Mouse (Mus musculus) thymus, adult 18-20 months (tissue): ENCODE data around the gene Vmn1r197.
"Not testable (repeated sequence)": the region's sequence is repeated elsewhere in the genome, so short reads cannot be mapped to it uniquely, and the experiment has no call there.

ENCODE experiments used
- DNase-seq, 2 experiments: peaks; one replicate each; pipeline ENCODE4 v3.0.0; 2022; ENCODE audit warnings: mixed read lengths in 2 of 2

Gene Vmn1r197

DNA sequence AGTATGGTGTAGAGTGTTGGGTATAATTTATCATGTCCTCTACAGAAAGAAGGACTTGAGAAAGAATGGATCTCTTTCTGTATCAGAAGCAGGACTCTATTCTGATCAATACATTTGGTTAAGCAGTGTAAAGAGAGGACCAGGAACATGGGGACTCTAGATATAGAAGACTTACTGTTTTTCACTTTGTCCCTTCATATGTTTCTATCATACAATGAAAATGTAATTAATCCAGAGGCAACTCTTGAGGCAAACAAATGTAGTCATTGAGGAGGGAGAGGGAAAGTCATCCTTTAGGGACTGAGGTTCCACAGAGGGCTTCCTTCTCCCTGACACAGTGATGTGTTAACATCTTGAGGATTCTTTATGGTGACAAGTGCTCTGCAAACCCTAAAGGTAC, at the start of gene Vmn1r197:
Vmn1r197 (plus strand) TSS at position 301 of the 400 bp plus-strand sequence.
- no peak for DNase-seq

- no peak for DNase-seq
Measured at GRCm38 (mm10) chr13:22284578-22284977, 39.8 kb upstream of the Vmn1r197 start.

GRCm38 (mm10) chr13:22289620-22290019, 34.8 kb upstream of the Vmn1r197 start, which contains the start of gene Vmn1r196:
Vmn1r196 (plus strand) TSS chr13:22289920.
- DNase-seq: no peak

GRCm38 (mm10) chr13:22308075-22308474, 16.3 kb upstream of the Vmn1r197 start:
- not testable (repeated sequence) for DNase-seq

DNA sequence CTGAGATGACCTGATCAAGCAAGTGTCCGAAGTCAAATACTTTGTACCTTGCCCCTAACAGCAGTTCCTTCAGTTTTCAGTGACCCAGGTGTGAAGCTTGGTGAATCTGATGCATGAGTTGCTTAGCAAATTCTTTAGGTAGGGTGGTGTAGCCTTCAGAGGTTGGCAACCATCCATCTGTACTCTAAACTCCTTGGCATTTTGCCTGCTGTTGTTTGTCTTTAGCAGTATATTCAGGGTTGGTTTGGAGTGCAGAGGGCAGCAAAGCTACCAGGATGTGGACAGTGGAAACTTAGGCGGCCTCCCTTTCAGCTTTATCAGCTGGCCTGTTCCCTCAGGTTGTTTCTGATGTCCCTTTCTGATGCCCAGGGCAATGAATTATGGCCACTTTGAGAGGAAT, 9.0 kb upstream of the Vmn1r197 start:
- DNase-seq: no peak

- DNase-seq: no peak
Measured at GRCm38 (mm10) chr13:22317366-22317765, 7.0 kb upstream of the Vmn1r197 start.

GRCm38 (mm10) chr13:22320091-22320490, 4.3 kb upstream of the Vmn1r197 start:
- DNase-seq: no peak

GRCm38 (mm10) chr13:22333269-22333668, 8.9 kb downstream of the Vmn1r197 start:
- no peak for DNase-seq

GRCm38 (mm10) chr13:22335565-22335964, 11.2 kb downstream of the Vmn1r197 start:
- DNase-seq: no peak

GRCm38 (mm10) chr13:22350064-22350463, 25.7 kb downstream of the Vmn1r197 start, which contains the start of gene Vmn1r198:
Vmn1r198 (plus strand) TSS chr13:22350364.
- no peak for DNase-seq

- no peak for DNase-seq
Measured at GRCm38 (mm10) chr13:22350813-22351212, 26.4 kb downstream of the Vmn1r197 start.

GRCm38 (mm10) chr13:22379518-22379917, 55.1 kb downstream of the Vmn1r197 start, which contains the start of gene Vmn1r199:
Vmn1r199 (plus strand) TSS chr13:22379818.
- no peak for DNase-seq

DNA sequence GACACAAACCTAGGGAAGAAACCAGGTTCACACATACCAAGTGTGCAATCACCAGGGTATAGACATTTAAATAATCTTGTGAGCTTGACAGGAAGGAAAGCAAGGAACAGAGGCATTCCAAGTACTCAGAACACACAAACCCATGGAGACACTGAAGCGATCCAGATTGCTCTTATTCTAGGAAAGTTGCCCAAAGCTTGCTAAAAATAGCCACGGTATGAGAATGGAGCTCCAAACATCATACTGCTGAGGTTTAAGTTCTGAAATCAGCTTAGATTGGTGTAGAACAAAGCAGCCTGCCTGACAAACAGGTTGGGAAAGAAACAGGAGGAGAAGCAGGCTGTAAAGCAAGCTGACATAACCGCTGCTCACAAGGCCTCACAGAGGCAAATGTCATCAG, 56.7 kb downstream of the Vmn1r197 start:
- not testable (repeated sequence) for DNase-seq
